Mouse (Mus musculus) cerebellum, adult 9-10 months (tissue): ENCODE results near the gene Ggps1.

Experiments
- DNase-seq: peaks from one replicate; pipeline ENCODE4 v3.0.0; 2022

Gene Ggps1

DNA sequence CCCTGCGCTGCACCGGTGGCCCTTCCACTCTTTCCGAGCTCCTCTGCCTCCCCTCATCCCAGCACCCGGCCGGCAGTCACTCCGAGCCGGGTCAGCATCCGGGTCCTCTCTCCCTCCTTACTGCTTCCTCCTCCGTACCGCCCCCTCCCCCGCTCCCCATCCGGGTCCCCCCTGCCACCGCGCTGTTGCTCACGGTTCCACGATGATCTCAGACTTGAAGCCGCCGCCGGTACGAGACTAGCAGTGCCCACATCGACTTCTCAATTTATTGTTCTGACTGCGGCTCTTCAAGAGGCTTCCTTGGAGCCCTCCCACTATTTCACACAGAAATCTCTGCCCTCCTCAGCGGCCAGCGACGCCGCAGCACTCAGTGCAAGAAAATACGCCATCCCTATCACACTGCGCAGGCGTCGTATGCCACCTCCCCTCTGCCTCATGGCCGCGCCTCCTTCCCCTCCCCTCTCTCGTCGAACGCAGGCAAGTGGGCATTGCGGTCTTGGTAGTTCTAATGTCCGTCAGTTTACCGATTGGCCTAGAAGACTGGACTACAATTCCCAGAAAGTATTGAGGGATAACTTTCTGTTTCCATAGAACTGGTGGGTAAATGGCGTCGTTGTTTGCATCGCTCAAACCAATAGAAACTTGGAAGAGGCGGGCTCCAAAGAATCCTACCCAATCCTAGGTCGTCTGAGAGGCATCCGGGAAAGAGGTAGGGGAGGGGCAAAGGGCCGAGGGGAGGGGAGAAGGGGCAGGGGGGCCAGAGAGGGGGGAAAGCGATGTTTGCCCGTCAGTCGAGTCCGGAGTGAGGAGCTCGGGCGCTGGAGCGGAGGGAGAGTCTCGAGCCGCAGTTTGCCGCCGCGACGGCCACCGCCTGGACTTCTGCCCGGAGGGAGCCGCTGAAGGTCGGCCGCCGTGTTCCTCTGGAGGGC is at the start of gene Ggps1, which contains the start of gene Arid4b:
Ggps1 (minus strand) TSS at position 476 of the 929 bp plus-strand sequence.
Arid4b (plus strand) TSS at position 220 of the 929 bp plus-strand sequence.
- DNase-seq = peak; percentile 99

DNA sequence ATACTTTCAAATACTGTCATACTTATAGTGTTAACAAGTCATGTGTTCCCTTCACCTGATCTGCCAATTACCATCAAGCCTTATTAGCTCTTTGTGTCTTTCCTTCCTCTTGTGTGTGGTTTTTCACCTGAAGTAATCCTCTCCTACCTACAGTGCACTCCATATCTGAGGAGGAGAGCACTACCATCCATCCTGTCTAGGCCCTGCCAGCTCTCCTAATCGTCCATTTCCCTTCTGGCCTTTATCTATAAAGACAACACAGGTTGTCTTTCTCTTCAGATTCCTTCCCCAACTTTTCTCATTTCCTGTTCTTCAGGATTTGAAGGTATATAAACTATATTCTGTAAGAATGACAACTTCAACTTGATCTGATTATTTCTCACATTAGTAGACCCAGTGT is 47.9 kb upstream of the Ggps1 start:
- DNase-seq = no peak

DNA sequence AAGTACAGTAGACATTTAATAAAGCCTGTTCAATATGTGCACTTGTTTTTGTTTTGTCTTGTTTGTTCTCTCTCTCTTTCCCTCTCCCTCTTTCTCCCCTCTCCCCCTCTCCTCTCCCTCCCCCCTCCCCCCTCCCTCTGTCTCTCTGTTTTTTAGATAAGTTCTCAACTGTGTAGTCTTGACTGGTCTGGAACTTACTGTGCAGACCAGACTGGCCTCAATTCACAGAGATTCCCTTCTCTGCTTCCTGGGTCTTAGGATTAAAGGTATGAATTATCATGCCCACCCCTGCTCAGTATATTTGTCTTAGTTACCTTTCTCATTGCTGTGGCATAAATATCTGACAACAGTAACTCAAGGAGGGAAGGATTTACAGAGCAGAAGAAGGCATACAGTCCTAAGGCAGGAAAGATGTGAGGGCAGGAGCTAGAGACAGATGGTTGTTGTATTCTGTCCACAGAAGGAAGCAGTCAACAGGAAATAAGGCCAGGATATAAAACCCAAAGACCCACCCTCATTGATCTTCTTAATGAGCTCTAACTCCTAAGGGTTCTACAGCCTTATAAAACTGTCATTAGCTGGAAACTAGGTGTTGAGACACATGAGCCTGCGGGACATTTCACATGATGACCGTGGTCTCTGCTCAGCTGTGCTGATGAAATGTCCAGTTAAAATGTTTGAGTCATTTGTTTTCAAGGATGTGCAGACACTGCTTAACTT is 47.0 kb upstream of the Ggps1 start:
- no peak for DNase-seq

DNA sequence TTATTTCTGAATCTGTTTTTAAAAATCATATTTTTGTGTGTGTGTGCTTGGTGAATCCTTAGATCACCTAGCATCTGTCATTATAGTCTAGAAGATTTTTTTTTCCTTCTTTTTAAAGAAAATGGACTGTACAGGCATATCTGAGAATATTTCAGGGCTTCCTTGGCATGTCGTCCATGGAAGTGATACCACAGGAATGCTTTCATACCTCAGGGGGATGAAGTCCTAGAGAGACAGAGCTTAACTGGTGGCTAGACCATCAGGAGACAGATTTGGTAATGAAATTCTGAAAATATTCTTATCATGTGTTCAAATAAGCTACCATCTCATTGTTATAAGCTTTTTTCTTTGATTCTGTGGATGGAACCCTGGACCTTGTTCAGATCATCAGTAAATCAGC is 39.7 kb upstream of the Ggps1 start:
- no peak for DNase-seq

DNA sequence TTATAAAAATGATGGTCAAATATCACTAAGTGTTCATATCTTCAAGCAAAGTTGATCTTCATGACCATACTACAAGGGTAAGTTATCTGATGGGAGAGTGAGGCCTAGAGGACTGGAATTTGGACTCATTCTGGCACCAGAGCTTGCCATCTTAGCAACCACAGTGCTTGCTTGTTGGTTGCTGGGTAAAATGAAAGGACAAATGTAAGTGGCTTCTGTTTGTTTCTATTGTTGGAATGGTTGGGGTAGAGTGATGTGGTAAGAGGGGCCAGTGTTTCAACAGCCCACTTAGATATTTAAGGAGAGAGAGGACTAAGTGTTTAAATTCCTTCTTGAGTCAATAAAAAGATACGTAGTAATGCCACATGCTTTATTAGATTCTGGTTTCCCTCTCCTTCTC is 25.4 kb upstream of the Ggps1 start:
- no peak for DNase-seq

DNA sequence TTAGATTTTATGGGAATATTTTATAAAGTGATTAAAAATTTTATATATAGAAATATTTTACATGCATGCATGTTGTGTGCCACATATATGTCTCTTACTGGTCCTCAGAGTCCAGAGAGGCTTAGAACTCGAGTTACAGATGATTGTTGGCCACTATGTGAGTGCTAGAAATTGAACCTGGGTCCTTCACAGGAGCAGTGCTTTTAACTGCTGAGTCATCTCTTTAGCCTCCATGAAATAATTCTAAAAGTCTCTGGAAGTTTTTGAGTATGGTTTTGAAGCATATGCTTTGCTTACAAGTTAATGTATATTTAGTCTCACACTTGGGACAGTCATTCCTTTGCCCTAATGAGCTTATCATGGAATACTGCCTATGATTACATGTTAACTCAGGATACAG is 12.0 kb upstream of the Ggps1 start:
- DNase-seq = no peak

DNA sequence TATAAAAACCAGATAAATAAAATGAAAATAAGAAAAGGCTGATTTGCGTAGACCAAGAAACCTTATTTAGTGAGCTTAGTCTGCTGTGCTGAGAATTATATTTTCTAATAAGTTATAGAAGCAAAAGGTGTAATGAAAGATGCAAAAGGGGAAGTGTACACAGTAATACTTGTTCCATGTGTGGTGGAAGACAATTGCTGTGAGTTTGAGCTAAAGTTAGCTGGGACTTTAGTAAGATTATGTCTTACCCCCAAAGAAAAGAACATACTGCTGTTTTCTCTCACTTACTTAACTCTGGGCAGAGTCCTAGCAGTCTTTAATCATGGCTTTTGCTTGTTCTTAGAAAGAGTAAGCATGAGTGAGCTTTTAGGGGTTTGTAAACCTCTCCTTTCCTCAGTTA is 11.1 kb upstream of the Ggps1 start:
- DNase-seq = no peak

DNA sequence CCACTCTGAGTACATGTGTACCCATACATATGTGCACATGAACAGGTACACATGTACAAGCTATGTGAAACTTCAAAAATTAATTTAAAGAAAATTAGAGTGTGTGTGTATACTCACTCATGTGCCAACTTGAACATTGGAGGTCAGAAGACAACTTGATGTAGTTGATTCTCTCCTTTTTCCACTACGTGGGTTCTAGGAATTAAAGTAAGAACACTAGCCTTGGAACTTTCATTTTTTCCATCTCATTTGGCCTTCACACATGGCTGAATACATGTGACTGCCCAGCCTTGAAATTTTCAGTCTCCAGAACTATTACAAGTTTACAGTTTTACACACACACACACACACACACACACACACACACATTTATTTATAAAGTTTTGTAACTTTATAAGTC is 6.0 kb upstream of the Ggps1 start:
- no peak for DNase-seq

DNA sequence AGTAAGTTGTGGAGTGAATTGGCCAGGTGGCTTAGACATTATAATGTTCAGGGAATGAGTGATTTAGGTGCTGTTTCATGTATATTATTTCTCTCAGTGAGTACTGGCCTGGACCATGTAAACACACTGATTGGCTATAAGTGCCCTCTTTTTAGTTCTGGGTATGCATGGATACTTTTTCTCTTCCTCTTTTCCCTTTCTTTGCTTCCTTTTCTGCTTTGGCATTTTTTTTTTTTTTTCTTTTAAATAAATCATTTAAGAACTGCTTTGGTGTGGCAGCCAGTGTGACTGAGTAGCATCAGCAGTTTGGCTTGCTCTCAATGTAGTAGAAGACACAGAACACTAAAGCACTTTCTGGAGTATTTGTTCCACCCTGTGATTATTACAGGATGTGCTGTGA is 4.7 kb upstream of the Ggps1 start:
- DNase-seq = no peak

DNA sequence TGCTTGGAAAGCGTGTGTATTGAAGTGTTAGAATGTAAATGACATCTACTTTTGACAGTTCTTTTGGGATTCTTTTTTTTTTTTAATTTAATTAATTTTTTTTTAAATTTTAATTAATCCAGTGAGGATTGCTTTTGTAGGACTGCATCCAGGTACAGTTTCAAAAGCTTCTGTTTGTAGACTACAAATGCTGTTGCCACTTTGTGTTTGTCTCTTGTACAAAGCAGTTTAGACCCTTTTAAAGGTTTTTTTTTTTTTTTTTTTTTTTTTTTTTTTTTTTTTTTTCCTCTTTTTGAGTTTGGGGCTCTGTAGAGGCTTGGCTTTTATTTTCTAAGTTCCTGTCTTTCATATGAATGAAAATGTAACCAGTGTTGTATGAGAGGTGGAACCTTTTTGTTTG is 2.4 kb upstream of the Ggps1 start:
- no peak for DNase-seq

DNA sequence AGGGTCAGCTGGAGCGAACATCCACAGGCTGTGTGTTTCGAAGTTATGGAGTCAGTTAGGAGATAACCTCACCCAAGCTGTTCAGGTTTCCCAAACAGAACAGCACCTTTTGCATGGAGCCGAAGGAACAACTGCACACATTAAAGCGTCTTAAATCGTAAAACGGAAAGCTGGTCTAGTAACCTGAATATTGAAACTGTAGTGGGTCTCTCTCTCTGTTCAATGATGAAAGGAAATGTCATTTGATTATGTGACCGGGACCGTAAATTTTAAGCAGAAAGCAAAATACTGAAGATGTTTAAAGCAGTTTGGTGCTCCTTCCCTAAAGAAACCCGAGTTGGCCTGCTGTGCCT is 1.7 kb upstream of the Ggps1 start:
- no peak for DNase-seq

DNA sequence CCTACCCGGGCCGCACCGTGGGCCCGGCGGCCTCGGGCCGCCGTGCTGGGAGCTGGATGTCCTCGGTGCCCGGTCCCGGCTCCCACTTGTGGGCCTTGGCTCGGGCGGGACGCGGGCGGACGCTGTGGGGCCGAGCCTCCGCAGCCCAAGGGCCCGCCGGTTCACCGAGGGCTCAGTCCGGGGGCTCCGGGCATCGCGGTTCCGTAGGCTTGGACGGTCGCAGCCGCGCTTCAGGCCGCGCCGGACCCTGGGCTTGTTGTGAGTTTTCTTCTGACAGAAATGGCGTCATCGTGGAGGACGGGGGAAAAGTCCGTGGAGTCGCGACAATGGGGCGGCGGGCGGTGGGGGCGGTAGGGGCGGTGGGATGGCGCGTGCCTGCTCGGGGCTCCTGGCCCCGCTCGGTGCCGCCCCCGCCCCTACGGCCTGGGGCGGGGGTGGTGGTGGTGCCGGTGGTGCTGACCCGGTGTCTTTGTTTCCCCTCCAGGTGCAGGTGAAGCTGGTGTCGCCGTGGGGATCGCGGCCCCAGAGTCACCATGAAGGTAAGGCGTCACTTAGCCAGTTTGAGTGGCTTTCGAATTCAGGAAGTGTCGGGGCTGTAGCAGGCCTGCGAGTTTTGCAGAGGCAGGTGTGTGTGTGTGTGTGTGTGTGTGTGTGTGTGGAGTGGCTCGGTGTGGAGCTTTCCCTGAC is 1.2 kb upstream of the Ggps1 start:
- DNase-seq = peak; percentile 60

DNA sequence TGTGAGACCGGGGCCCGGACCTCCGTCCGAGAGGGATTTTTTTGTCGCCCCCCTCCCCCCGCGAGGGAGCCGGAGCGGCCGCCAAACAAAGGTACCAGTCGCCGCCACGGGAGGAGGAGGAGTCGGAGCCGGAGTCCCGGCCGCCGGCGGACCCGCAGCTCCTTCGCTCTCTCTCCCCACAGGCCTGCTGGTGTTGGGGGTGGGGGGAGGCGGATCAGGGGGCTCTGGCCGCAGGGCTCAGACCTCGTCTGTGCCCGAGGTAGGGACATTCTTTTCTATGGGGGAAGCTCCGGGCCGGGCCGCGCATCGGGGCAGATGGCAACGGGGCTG is 619 bp upstream of the Ggps1 start:
- DNase-seq = no peak

DNA sequence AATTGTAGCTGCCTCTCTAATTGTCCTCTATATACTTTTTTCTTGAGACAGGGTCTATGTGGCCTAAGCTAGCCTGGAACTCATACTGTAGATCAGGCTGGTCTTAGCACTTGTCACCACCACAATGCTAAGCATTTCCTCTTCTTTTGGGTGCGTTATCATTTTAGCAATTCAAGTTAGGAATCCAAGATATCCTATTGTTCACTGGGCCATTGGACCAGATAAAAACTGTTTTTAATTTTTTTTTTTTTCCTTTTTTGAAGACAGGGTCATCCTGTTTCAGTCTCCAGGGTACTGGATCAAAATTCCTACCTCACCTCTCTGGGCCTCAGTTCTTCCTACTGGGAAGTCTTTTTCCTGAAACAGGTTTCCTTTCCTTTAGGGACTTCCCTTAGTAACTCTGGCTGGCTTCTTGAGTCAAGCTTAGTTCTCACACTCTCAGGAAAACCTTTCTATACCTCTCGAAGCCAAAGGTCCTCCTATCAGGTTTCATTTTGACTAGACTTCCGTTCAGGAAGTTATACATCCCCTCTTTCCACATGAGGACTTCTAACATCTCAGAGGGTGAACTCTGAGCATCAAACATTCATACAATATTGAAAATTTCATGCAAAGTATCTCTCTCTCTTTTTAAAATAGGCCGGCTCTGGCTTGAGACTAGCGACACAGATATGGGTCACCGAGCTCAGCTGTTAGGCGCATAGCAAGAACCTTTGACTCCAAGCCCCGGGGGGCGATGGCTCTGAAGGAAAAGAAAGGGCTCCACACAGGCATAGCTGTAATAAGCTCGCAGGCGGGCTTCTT is 877 bp downstream of the Ggps1 start:
- peak; percentile 37 for DNase-seq

DNA sequence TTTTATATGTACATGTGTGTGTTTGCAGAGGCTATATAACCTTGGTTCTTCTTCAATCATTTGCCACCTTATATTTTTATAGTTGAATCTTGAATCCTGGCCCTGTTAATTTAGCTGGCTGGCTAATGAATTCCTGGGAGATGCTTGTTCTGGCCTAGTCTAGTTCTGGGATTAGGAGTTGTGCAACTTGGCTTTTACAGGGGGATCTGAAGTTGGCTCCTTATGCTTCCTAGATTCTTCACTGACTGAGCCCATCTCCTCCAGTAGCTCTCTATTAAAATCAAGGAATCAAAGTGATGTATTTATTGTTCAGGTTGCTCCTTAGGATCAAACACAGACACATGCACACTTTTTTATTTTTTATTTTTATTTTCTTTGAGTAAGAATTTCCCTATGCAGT is 3.7 kb downstream of the Ggps1 start:
- DNase-seq = no peak

DNA sequence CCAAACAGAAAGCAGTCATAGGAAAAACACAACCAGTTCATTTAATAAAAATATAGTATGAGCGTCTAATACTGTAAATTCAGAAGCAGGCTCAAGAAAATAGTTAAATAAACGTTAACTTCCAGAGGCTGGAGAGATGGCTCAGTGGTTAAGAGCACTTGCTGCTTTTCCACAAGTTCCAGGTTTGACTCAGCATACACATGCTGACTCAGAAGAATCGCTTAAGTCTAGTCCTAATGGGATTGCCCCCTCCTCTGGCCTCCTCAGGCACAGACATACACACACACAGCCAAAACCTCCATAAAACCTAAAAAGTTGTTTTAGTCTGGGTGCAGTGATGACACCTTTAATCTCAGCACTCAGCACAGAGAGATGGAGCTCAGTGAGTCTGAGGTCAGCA is 6.5 kb downstream of the Ggps1 start:
- no peak for DNase-seq

DNA sequence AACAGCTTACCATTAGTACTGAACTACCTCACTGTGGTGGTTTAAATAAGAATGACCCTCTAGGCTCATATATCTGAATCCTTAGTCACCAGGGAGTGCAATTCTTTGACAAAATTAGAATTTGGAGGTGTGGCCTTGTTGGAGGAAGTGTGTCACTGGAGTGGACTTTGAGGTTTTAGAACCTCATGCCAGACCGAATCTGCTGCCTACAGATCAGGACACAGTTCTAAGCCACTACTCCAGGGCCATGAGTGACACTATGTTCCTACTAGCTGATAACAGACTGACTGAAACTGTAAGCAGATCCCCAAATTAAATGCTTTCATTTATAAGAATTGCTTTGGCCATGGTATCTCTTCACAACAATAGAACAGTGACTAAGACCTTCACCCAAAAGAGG is 13.4 kb downstream of the Ggps1 start:
- DNase-seq = no peak

DNA sequence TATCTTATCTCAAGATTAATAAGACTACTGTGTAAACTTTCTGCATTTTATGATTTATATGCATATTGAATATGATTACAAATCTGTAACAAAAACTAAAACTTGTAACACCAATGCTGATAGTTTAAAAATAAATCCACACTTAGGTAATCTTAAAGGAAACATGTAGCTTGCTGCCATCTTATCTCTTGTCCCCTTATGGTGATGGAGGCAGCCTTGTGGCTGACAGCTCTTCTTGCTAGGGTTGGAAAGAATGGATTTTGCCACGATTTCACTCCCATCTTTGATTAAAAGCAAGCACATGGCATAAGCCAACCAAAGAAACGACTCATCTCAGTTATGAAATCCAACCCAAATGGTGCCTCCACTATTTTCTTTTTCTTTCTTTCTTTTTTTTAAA is 18.8 kb downstream of the Ggps1 start:
- DNase-seq = no peak

DNA sequence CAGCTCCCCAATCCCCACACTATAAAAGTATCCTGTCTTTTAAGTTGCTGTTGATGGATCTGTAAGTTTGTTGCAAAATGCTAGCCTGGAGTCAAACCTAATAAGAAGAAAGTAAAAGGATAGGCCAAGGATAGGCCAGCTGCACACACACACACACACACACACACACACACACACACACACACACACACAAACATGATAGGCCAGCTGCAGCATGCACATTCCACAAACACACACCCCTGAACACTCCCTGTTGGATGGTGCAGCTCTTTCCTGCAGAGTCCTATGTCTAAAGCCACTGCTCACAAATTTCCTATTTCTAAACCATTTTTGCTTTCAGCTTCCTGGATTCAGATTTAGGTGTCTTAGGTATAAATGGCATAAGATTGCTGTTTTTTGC is 19.4 kb downstream of the Ggps1 start:
- DNase-seq = no peak

DNA sequence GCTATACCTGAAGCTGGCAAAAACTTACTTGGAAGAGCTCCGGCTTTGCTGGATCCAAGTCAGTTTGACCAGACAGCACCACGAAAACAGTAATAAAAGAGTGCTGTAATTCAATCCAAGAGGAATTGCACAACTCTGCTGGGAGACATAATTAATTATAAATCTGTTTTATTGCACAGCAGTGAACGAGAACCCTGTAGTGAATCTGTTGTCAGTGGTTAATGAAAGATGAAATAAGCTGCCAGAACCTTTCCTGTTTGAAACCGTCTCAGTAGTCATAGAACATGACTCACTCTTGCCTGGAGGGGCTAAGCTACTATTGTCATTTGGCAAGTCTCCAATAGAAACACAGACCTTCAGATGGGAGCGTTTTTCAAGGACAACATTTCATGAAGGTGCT is 23.1 kb downstream of the Ggps1 start:
- peak; percentile 44 for DNase-seq

DNA sequence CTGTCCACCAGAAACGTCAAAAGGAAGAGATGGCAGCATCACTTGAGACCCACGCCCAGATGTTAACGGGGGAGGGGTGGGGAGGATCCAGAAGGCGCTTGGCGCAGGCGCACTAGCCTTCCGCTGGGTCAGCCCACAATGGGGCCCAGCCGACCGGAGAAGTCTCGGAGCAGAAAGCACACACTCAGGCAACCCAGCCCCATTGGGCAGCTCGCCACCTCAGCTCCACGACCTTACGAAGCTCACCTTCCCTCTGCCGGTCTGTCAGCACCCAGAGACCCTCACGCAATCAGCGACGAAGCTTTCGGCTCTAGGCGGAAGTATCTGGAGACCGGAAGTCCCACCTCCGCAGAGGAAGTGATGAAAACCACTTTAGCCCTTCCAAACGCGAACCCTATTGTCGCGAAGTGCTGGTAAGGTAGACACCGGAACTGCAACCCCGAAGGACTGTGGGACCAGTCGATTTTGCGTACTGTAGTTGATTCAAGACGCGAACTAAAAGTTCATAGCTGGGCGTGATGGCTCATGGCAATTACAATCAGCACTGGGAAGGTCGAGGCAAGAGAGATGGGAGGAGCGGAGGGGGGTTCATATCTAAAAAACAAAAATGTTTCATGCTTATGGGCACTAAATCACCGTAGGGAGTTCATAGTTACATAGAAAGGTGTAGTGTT is 23.9 kb downstream of the Ggps1 start, which contains the start of gene Tbce:
Tbce (minus strand) TSS at position 347 of the 674 bp plus-strand sequence.
- peak; percentile 93 for DNase-seq

DNA sequence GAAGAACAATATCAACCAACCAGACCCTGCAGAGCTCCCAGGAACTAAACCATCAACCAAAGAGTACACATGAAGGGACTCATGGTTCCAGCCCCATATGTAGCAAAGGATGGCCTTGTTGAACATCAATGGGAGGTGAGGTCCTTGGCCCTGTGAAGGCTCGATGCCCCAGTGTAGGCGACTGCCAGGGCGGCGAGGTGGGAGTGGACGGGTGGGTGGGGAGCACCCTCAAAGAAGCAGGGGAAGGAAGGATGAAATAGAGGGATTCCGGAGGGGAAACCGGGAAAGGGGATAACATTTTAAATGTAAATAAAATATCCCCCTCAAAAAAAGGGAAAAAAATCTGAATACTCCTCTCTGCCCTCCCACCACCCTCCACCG is 24.4 kb downstream of the Ggps1 start:
- no peak for DNase-seq
